Mouse (Mus musculus) inflammation-experienced regulatory T-cells, adult 6 months (primary cell): ENCODE measurements at regions not wholly inside any gene's neighbourhood (a gene's known extent, or its start where the extent isn't known, plus 50 kb on each side); places are given as distances from the start of the nearest gene placed in this dataset.

ENCODE experiments used
- ATAC-seq: one replicate; pipeline ENCODE4 v1.8.0; 2017

DNA sequence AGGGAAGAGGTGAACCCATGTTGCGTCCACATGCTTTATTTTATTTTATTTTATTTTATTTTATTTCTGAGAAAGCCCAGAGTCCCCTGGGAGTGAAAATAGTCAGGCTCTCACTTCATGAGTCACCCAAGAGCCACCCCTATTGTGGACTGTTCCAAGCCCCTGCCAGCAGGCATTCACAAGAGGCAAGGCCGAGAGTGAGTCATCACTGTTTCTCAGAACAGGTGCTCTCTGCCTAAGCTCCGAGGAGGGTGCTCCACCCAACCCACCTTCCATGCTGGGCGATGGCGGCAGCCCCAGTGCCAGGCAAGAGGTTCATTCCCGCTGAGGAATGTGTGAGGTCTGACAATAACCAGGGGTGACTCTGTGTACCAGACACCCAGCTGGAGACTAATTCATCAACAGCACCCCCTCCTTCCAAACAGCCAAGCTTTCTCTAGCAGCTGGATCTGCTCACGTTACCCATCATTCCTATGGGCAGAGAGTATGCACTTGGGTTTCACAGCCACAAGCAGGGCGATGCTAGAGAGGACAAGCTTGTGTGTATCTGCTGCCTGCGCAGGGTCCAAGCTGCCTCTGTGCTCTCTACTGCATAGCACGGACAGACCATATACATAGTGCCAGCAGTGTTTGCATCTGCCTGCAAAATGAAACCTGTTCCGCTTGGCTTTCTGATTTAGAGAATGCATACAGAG is 122.8 kb downstream of the Zfp706 start:
- ATAC-seq: no peak

DNA sequence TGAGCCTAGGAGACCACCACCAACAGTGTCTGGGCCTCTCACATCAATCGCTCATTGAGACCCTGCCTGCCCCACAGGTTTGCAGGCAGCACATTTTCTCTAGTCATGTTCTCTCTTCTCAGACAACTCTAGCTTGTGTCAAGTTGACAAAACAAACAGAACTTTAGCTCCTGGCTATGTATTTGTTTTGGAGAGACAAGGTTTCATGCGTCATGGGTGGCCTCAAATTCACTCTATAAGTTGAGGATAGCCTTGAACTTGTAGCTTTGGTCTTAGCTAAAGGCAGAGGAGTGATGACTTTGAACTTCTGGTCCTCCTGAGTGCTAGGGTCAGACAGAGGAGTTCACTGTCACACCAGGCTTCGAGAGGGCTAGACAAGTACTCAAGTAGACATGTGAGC is 123.5 kb downstream of the Zfp706 start:
- ATAC-seq: no peak

- no peak for ATAC-seq
These were observed 124.4 kb downstream of the Zfp706 start for GRCm38 (mm10) chr15:36883156-36883555.

DNA sequence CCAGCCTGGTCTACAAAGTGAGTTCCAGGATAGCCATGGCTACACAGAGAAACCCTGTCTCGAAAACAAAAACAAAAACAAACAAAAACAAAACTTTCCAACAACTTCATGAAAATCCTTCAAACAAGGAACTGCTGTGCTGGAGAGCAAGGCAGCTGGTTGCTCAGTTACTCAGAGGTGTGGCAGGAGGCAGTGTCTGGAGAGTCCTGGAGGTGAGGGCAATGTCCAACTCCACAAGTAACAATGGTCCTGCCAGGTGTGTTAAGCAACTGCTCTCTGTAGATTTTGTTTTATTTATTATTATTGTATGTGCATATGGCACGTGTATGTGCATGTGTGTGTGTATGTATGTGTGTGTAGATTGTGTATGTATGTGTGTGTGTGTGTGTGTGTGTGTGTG is 126.0 kb downstream of the Zfp706 start:
- no peak for ATAC-seq

- ATAC-seq: no peak
These were observed 127.0 kb downstream of the Zfp706 start for GRCm38 (mm10) chr15:36880602-36881001.

GRCm38 (mm10) chr15:36879587-36879986 is 128.0 kb downstream of the Zfp706 start:
- ATAC-seq: no peak

- ATAC-seq: no peak
These were observed 128.6 kb downstream of the Zfp706 start for GRCm38 (mm10) chr15:36878960-36879359.

- no peak for ATAC-seq
These were observed 129.3 kb downstream of the Zfp706 start for GRCm38 (mm10) chr15:36878276-36878675.

- no peak for ATAC-seq
These were observed 130.1 kb downstream of the Zfp706 start for GRCm38 (mm10) chr15:36877501-36877900.

DNA sequence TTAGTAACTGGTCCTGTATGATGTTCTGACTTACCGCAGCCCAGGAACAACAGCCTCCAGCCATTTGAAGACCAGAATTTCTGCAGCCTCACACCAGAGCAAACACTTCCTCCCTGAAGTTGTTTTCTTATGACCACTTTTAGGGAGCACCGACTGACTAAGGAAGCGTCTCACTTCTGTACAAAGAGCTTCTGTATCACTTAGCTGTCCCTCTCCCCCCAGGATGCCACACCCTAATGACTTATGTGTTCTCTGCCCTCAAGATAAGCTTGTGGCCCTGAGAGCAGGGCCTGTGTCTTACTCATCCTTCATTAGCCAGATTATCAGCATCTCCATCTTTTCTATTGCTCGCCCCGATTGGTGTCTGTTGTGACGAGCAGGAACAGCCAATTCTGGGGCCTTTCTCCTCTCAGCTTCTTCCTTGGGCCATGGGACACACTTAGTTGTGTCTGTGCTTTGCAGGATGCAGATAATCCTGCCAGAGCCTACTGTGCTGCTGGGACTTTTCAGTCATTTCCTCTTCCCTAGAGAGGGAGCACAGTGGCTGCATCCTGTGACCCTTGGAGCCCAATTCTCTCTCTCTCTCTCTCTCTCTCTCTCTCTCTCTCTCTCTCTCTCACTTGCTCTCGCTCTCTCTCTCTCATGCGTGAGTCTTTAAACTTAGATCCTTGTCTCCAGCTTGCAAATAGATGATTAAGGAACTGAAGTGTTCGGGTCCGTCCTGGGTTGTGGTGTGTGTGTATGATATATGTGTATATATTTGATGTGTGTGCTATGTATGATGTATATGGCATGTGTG is 131.4 kb downstream of the Zfp706 start:
- peak; percentile 17 for ATAC-seq

DNA sequence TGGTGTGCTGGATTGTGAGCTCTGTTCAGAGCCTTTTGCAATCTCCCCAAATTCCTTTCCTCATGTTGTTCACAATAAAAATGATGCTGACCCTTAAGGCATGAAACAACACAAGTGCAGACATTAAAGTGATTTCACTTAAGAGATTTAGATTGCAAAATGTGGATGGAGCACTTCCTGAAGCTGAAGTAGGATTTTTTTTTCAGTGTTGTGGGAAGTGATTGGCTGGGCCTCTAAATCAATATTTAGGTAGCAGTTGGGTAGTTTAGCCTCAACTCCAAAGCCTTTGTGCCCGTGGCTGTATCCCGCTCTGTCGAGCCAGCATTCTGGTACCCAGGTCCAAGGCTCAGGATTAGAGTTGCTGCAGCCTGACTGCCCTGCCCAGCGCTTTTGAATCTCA is 133.0 kb downstream of the Zfp706 start:
- ATAC-seq: no peak

DNA sequence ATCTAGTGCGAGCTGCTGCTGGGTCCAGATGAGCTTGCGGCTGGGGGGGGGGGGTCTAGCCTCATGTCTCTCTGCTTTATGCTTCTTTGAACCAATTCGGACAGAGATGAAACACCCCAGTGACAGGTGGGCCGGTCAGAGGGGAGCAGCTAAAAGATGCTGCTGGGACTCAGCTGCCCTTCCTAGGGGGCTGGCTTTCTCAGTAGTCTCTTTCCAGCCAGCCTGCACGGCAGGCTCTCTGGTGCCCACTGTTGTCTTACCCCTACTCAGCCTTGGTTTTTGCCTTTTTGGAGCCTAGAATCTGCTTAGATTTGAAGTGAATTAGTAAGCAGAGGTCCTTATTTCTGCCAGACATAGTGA is 133.7 kb downstream of the Zfp706 start:
- no peak for ATAC-seq

GRCm38 (mm10) chr15:36873058-36873883 is 134.3 kb downstream of the Zfp706 start:
- ATAC-seq: no peak

- no peak for ATAC-seq
These were observed 135.0 kb downstream of the Zfp706 start for GRCm38 (mm10) chr15:36872566-36872965.

GRCm38 (mm10) chr15:36870717-36871116 is 136.9 kb downstream of the Zfp706 start:
- ATAC-seq: peak; percentile 29

DNA sequence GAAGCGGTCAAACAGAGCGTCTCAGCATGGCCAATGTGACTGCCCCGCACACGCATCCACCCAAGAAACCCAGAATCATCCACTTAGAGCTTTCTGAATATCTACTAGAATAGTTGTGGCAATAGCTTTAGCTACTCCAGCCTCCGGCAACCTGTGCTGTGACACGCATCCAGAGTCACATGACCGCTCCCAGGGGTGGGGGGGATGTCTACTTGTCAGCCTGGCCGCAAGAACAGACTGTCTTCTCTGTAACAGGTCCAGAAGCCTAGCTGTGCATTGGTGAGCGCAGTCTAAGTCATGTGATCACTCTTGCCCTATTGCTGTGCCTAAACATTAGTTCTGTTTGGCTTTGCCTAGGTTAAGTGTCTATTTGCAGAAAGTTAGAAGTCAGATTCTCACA is 137.5 kb downstream of the Zfp706 start:
- ATAC-seq: no peak

- peak; percentile 61 for ATAC-seq
These were observed 141.5 kb downstream of the Zfp706 start for GRCm38 (mm10) chr15:36866088-36866487.

DNA sequence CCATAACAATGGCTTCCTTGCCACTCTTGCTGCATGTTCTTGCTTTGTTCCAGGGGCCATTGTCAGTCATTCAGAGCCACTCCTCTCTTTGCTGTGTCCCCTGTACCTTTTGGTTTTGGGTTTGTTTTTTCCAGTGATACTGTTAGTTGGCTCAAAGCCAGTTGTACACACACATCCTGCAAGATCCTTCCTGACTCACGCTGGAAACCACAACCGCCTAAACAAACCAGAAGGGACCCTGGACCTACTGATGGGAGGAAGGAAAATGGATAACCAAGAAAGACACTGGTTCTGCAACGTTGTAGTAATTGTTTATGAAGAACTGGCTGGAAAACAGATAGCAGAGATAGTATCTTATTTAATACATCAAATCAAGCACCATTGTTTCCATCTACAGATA is 142.2 kb downstream of the Zfp706 start:
- ATAC-seq: peak; percentile 51

DNA sequence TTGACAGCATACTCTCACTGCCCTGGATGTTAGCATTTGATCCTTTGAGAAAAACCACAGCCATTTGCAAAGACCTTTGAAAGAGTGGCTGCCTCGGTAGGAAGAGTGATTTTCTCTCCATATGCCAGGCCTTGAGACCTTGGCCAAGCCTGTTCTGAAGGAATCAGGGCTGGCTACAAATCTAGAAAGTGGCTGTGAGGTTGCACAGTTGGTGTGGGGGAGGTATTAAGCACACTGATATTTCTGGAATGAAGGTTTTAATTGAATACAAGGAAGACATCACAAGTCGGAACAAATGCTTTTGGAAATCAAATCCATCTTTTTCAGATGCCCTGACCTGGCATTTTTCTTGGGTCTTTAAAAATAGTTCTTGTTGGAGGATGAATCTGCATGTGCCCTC is 143.5 kb downstream of the Zfp706 start:
- no peak for ATAC-seq

- ATAC-seq: no peak
These were observed 148.9 kb downstream of the Zfp706 start for GRCm38 (mm10) chr15:36858711-36859110.

DNA sequence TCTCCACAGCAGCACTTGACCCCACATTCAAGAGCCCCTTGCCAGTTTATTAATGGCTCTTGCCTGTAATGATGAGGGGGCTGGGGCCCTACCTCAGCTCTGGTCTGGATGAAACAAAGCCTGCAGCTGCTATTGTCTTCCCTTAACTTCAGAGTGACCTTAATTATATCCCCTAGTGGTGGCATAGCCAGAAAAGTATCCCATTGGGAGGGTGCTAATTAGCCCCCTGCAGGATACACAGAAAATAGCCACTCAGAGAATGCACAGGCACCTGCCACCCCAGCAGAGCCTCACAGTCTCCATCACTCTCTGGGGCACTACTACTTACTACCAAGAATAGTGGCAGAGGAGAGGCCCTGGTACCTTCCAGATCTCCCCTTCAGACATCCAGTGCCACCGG is 150.0 kb downstream of the Zfp706 start:
- ATAC-seq: no peak

DNA sequence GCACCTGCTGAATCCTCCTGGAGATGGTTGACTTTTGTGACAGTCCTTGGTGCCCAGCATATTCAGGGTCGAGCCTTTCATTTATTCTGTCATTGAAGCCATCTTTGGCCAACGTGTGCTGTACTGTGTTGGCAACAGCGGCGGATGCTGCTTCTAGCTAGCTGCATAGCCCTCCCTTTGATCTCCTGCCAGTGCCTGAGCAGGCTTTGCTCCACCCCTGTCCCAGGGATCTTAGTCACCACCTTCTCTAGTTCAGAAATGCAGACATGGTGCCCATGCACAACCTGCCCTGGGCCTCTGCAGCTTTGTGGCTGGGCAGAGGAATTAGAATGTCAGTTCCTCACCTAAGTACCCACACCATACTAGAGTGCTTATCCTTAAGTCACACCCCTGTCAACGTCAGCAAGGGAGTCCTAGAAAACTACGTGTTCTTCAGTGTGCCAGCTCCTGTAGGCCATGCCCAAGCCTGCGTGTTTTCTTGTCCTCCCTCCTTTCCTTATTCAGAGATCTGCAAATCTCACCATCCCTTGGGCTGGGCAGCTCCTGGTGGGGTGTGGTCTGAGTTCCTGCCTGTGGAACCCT is 151.9 kb downstream of the Zfp706 start:
- peak; percentile 93 for ATAC-seq

- ATAC-seq: no peak
These were observed 152.7 kb downstream of the Zfp706 start for GRCm38 (mm10) chr15:36854900-36855321.
